Comparison of ENCODE assay signal across 13 mouse cellular contexts in genomic region chr4:62514995-62515394, GRCm38 (mm10). TPM values are rescaled to one million over a fixed set of nuclear protein-coding genes. Genes with fewer than 3 reads are reported as not detected.
DNase-seq lines count a peak whose midpoint lies in the region; ATAC-seq and TF ChIP-seq lines count a peak whose summit lies in the region.
"Had no signal": no experiment of that assay in that cellular context is flagged by ENCODE, and none has a peak within 500 bp of the region (broad histone marks: within the 10 kb centered on the region; RNA-seq: fewer than 3 reads in every experiment).

No protein-coding gene starts in this region.

- H3K27ac ChIP-seq in heart, embryonic 11.5 days (ENCODE audit: low read depth, low read length), result peak overlapping the region; percentile 86
- H3K27ac ChIP-seq in liver, adult 2 months (replicated peaks; ENCODE audit: insufficient read depth, low read depth, low read length), result peak overlapping the region; percentile 89
- H3K27ac ChIP-seq in embryonic facial prominence, embryonic 14.5 days (replicated peaks; ENCODE audit: low read depth, low read length), result no peak overlapping the region
- H3K27ac ChIP-seq in liver, embryonic 13.5 days, result peak overlapping the region; percentile 100

- peak overlapping the region; percentile 43; the same call in 1 of the 2 replicates for H3K9ac ChIP-seq in heart, embryonic 11.5 days (ENCODE audit: low read depth, low read length)
- no peak overlapping the region for H3K9ac ChIP-seq in liver, adult 2 months (ENCODE audit: low read depth, low read length)
- H3K9ac ChIP-seq in embryonic facial prominence, embryonic 14.5 days (ENCODE audit: low read depth, low read length), result no peak overlapping the region
- H3K9ac ChIP-seq in liver, embryonic 13.5 days, result peak overlapping the region; percentile 99
- H3K9ac ChIP-seq: forebrain, postnatal 0 days had no signal

- peaks cover 28% of the 10 kb centered on the region for H3K36me3 ChIP-seq in heart, embryonic 11.5 days (ENCODE audit: control insufficient read depth, insufficient read depth, low read length)
- H3K36me3 ChIP-seq in liver, adult 2 months (ENCODE audit: control insufficient read depth, insufficient read depth, low read length), result peaks cover 30% of the 10 kb centered on the region
- peaks cover 39% of the 10 kb centered on the region for H3K36me3 ChIP-seq in embryonic facial prominence, embryonic 14.5 days (ENCODE audit: control insufficient read depth, insufficient read depth, low read length)
- peaks cover 58% of the 10 kb centered on the region for H3K36me3 ChIP-seq in liver, embryonic 13.5 days

- DNase-seq in heart, postnatal 25 days (ENCODE audit: low spot score), result no peak
- DNase-seq in liver, adult 2 months (ENCODE audit: extremely low read depth, low read depth, low spot score), result no peak
- DNase-seq in liver, result no peak
- peak; percentile 73 for DNase-seq in embryonic facial prominence, embryonic 14.5 days (ENCODE audit: low spot score)
- DNase-seq in liver, embryonic 13.5 days, result no peak
- no peak for DNase-seq in thymus, postnatal 14 days
- DNase-seq in embryo, embryonic 10 days (ENCODE audit: low spot score), result no peak
- DNase-seq: adrenal gland, postnatal 10 days; forebrain, postnatal 0 days; thymus, adult 2 months had no signal

- peak overlapping the region; percentile 68 for H3K4me2 ChIP-seq in heart, embryonic 11.5 days
- H3K4me2 ChIP-seq in embryonic facial prominence, embryonic 14.5 days (ENCODE audit: low read depth, low read length), result no peak overlapping the region
- peak overlapping the region; percentile 89 for H3K4me2 ChIP-seq in liver, embryonic 13.5 days

- H3K9me3 ChIP-seq in heart, embryonic 11.5 days (replicated peaks; ENCODE audit: control insufficient read depth, low read length), result no peaks in the 10 kb centered on the region
- H3K9me3 ChIP-seq in embryonic facial prominence, embryonic 14.5 days (ENCODE audit: control insufficient read depth, low read length), result no peaks in the 10 kb centered on the region
- no peaks in the 10 kb centered on the region for H3K9me3 ChIP-seq in liver, embryonic 13.5 days (replicated peaks)

- peaks cover 27% of the 10 kb centered on the region for H3K4me1 ChIP-seq in heart, embryonic 11.5 days (ENCODE audit: control insufficient read depth, insufficient read depth, low read length)
- peaks cover 31% of the 10 kb centered on the region for H3K4me1 ChIP-seq in liver, adult 2 months (ENCODE audit: control insufficient read depth, insufficient read depth, low read length)
- H3K4me1 ChIP-seq in embryonic facial prominence, embryonic 14.5 days (ENCODE audit: control insufficient read depth, insufficient read depth, low read length), result peaks cover 24% of the 10 kb centered on the region
- H3K4me1 ChIP-seq in liver, embryonic 13.5 days (replicated peaks), result peaks cover 90% of the 10 kb centered on the region

- 76% methylated on average over 7 of the region's 7 CpGs for WGBS in heart, embryonic 11.5 days (ENCODE audit: insufficient replicate concordance)
- WGBS in liver, adult 2 months, result 87% methylated on average over 7 of the region's 7 CpGs
- WGBS in embryonic facial prominence, embryonic 14.5 days, result 82% methylated on average over 7 of the region's 7 CpGs
- 60% methylated on average over 7 of the region's 7 CpGs for WGBS in liver, embryonic 13.5 days (ENCODE audit: insufficient replicate concordance)

- no peaks in the 10 kb centered on the region for H3K27me3 ChIP-seq in heart, embryonic 11.5 days (ENCODE audit: control insufficient read depth, insufficient read depth, low read length)
- H3K27me3 ChIP-seq in liver, adult 2 months (ENCODE audit: control insufficient read depth, insufficient read depth, low read length), result no peaks in the 10 kb centered on the region
- no peaks in the 10 kb centered on the region for H3K27me3 ChIP-seq in embryonic facial prominence, embryonic 14.5 days (replicated peaks; ENCODE audit: control insufficient read depth, insufficient read depth, low read length)
- H3K27me3 ChIP-seq in liver, embryonic 13.5 days, result no peaks in the 10 kb centered on the region

- ATAC-seq in heart, embryonic 11.5 days (replicated peaks; ENCODE audit: insufficient number of reproducible peaks, low FRiP score, low TSS enrichment), result no peak
- ATAC-seq in embryonic facial prominence, embryonic 14.5 days (ENCODE audit: low read depth), result peak; percentile 28; the same call in 1 of the 2 replicates
- no peak for ATAC-seq in liver, embryonic 13.5 days (ENCODE audit: low read depth)
- ATAC-seq: forebrain, postnatal 0 days had no signal

- no peak for TF ChIP-seq POLR2A in liver, adult 2 months (IDR thresholded peaks at IDR 0.05; ENCODE audit: extremely low read depth, insufficient read depth, low read length)

- no peak for TF ChIP-seq CTCF in liver, adult 2 months (IDR thresholded peaks at IDR 0.05; ENCODE audit: low read depth, low read length)

- H3K4me3 ChIP-seq in heart, embryonic 11.5 days (ENCODE audit: low read depth, low read length), result peak overlapping the region; percentile 32
- no peak overlapping the region for H3K4me3 ChIP-seq in liver, adult 2 months (ENCODE audit: insufficient read depth, low read depth, low read length)
- no peak overlapping the region for H3K4me3 ChIP-seq in embryonic facial prominence, embryonic 14.5 days (ENCODE audit: low read depth, low read length)
- peak overlapping the region; percentile 89 for H3K4me3 ChIP-seq in liver, embryonic 13.5 days (replicated peaks)
- H3K4me3 ChIP-seq: layer of hippocampus, adult 2 months had no signal

- intact Hi-C loops in heart, postnatal 25 days (cut with DNase I), result loop anchor here (5.0 to 10.0 kb wide), 3 partner anchors 88 to 310 kb away; partner anchors contain the start of genes Cdc26 and Prpf4

- H3K79me2 ChIP-seq in liver, adult 2 months (ENCODE audit: control insufficient read depth, insufficient read depth, low read length), result peaks cover 10% of the 10 kb centered on the region; the same call in 1 of the 2 replicates

RNA-seq across cellular contexts. Expression of gene Alad, which starts 4.7 kb away (rescaled TPM):
- polyA plus RNA-seq in heart, embryonic 11.5 days (2014; fragmentation: Nextera tagmentation; extraction: Ambion mirVana), result 117 and 140 TPM in 2 replicates
- 10 to 100 TPM; 60.2 to 63.3 TPM for total RNA-seq in heart, postnatal 25 days (2021)
- total RNA-seq in liver, adult 2 months (2014; rRNA removed), result 114 and 123 TPM in 2 replicates
- polyA plus RNA-seq in liver, adult 2 months (2012; rRNA removed), result 328 and 437 TPM in 2 replicates
- polyA plus RNA-seq in embryonic facial prominence, embryonic 14.5 days (2014; fragmentation: Nextera tagmentation; extraction: Ambion mirVana), result 65.5 and 75.8 TPM in 2 replicates
- polyA plus RNA-seq in liver, embryonic 13.5 days (2015; fragmentation: Nextera tagmentation; extraction: Ambion mirVana), result 616 and 657 TPM in 2 replicates

RNA-seq across cellular contexts. Expression of gene Pole3, which starts 9.9 kb away (rescaled TPM):
- 59.4 and 64.1 TPM in 2 replicates for polyA plus RNA-seq in heart, embryonic 11.5 days (2014; fragmentation: Nextera tagmentation; extraction: Ambion mirVana)
- 10 to 100 TPM; 17.3 to 18.4 TPM for total RNA-seq in heart, postnatal 25 days (2021)
- 11.7 and 13.4 TPM in 2 replicates for total RNA-seq in liver, adult 2 months (2014; rRNA removed)
- polyA plus RNA-seq in liver, adult 2 months (2012; rRNA removed), result 9.1 and 9.3 TPM in 2 replicates
- polyA plus RNA-seq in embryonic facial prominence, embryonic 14.5 days (2014; fragmentation: Nextera tagmentation; extraction: Ambion mirVana), result 66.3 and 72.7 TPM in 2 replicates
- polyA plus RNA-seq in liver, embryonic 13.5 days (2015; fragmentation: Nextera tagmentation; extraction: Ambion mirVana), result 77.3 and 81.0 TPM in 2 replicates

RNA-seq across cellular contexts. Expression of gene 4933430I17Rik, which starts 10.2 kb away (rescaled TPM):
- 0.34 and 0.87 TPM in 2 replicates for polyA plus RNA-seq in heart, embryonic 11.5 days (2014; fragmentation: Nextera tagmentation; extraction: Ambion mirVana)
- under 1 TPM; 0.18 to 0.22 TPM for total RNA-seq in heart, postnatal 25 days (2021)
- total RNA-seq in liver, adult 2 months (2014; rRNA removed), result not detected in 2 replicates
- polyA plus RNA-seq in liver, adult 2 months (2012; rRNA removed), result not detected in 2 replicates
- polyA plus RNA-seq in embryonic facial prominence, embryonic 14.5 days (2014; fragmentation: Nextera tagmentation; extraction: Ambion mirVana), result 0.37 and 0.43 TPM in 2 replicates
- polyA plus RNA-seq in liver, embryonic 13.5 days (2015; fragmentation: Nextera tagmentation; extraction: Ambion mirVana), result 0.14 and 0.23 TPM in 2 replicates

RNA-seq across cellular contexts. Expression of gene Hdhd3, which starts 11.7 kb away (rescaled TPM):
- 6.7 and 11.4 TPM in 2 replicates for polyA plus RNA-seq in heart, embryonic 11.5 days (2014; fragmentation: Nextera tagmentation; extraction: Ambion mirVana)
- 1 to 10 TPM; 6.0 to 6.5 TPM for total RNA-seq in heart, postnatal 25 days (2021)
- total RNA-seq in liver, adult 2 months (2014; rRNA removed), result 14.0 and 14.9 TPM in 2 replicates
- polyA plus RNA-seq in liver, adult 2 months (2012; rRNA removed), result 61.4 and 73.7 TPM in 2 replicates
- polyA plus RNA-seq in embryonic facial prominence, embryonic 14.5 days (2014; fragmentation: Nextera tagmentation; extraction: Ambion mirVana), result 12.6 and 13.9 TPM in 2 replicates
- 6.3 and 7.1 TPM in 2 replicates for polyA plus RNA-seq in liver, embryonic 13.5 days (2015; fragmentation: Nextera tagmentation; extraction: Ambion mirVana)

RNA-seq across cellular contexts. Expression of gene Bspry, which starts 35.1 kb away (rescaled TPM):
- 0.52 and 0.83 TPM in 2 replicates for polyA plus RNA-seq in heart, embryonic 11.5 days (2014; fragmentation: Nextera tagmentation; extraction: Ambion mirVana)
- not detected for total RNA-seq in heart, postnatal 25 days (2021)
- total RNA-seq in liver, adult 2 months (2014; rRNA removed), result 0.09 TPM in 1 of 2 replicates, not detected in the other
- 0.19 and 0.26 TPM in 2 replicates for polyA plus RNA-seq in liver, adult 2 months (2012; rRNA removed)
- polyA plus RNA-seq in embryonic facial prominence, embryonic 14.5 days (2014; fragmentation: Nextera tagmentation; extraction: Ambion mirVana), result 8.1 and 8.7 TPM in 2 replicates
- 0.20 and 0.34 TPM in 2 replicates for polyA plus RNA-seq in liver, embryonic 13.5 days (2015; fragmentation: Nextera tagmentation; extraction: Ambion mirVana)
- total RNA-seq: megakaryocyte progenitor cell, adult 5-6 weeks had no signal

Comparison
In these comparisons a context has a peak if more than half of its experiments do, and no peak if none do; other contexts are left out.
1. H3K4me3 ChIP-seq: peak in heart, embryonic 11.5 days (single experiment) and liver, embryonic 13.5 days (single experiment); none in liver, adult 2 months (single experiment) and embryonic facial prominence, embryonic 14.5 days (single experiment).
2. H3K9ac ChIP-seq: peak in heart, embryonic 11.5 days (single experiment) and liver, embryonic 13.5 days (single experiment); none in liver, adult 2 months (single experiment) and embryonic facial prominence, embryonic 14.5 days (single experiment).